Mouse (Mus musculus): ENCODE data around the gene Accs. TPM values are rescaled to one million over a fixed set of nuclear protein-coding genes. Genes with fewer than 3 reads are reported as not detected.

Accs gene
- polyA plus RNA-seq, 1 experiment, result 4.8 TPM

DNA sequence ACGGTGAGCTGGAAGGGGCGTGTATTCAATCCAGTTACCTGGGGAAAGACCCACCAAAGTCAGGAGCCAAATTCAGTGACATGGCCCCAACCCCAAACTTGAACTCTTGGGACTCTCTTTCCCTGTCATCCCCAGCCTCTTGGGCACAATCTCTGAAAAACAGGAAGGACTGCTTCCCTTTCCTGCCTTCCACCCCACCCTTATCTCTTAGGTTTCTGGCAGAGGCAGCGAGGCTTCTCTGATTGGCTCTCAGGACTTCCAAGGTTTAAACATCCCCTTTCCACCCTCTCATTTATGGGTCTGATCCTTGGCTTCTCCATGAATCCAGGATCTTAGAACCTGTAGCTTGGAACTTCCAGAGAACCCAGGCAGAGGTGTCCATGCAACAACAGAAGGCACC, 8.4 kb downstream of the Accs start:
- Histone ChIP-seq H3K27me3 (ENCODE audit: control insufficient read depth, insufficient read depth, low read length, poor library complexity, severe bottlenecking) (no peaks in the 10 kb centered on the region), H3K4me3 (ENCODE audit: low read depth, low read length) (no peak overlapping the region), H3K9ac (ENCODE audit: low read depth, poor library complexity, severe bottlenecking) (no peak overlapping the region), H3K9me3 (replicated peaks; ENCODE audit: control insufficient read depth, insufficient read depth, low read length, poor library complexity, severe bottlenecking) (no peaks in the 10 kb centered on the region), H3K27ac (ENCODE audit: insufficient read depth, low read length) (no peak overlapping the region), H3K36me3 (ENCODE audit: control insufficient read depth, insufficient read depth, low read length, poor library complexity, severe bottlenecking) (no peaks in the 10 kb centered on the region), H3K4me1 (ENCODE audit: control insufficient read depth, insufficient read depth, low read length) (no peaks in the 10 kb centered on the region)
- TF ChIP-seq POLR2A (IDR thresholded peaks at IDR 0.05; ENCODE audit: insufficient read depth, low read length) (no peak), CTCF (IDR thresholded peaks at IDR 0.05; ENCODE audit: low read depth, low read length) (no peak), EP300 (IDR thresholded peaks at IDR 0.05; ENCODE audit: insufficient read depth, low read depth, low read length) (no peak)

DNA sequence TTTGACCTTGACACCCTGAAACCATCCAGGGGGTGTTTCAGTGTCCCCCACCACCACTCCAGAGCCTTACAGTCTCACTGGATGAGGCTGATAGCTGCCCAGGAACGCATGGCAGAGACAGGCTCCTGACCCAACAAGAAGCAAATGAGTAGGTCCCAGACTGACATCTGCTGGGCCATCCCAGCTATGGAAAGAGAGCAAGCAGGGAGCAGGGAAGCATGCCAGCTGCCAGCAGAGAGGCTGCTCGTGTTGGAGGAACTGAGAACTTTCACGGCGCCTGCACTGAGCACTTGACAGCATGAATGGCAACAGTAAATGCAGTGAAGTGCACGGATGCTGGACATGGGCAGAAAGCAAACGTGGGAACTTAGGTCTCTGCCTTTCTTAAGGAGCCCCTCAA, 9.6 kb downstream of the Accs start:
- Histone ChIP-seq H3K27ac (ENCODE audit: insufficient read depth, low read length) (no peak overlapping the region), H3K27me3 (ENCODE audit: control insufficient read depth, insufficient read depth, low read length, poor library complexity, severe bottlenecking) (no peaks in the 10 kb centered on the region), H3K4me3 (ENCODE audit: low read depth, low read length) (no peak overlapping the region), H3K36me3 (ENCODE audit: control insufficient read depth, insufficient read depth, low read length, poor library complexity, severe bottlenecking) (no peaks in the 10 kb centered on the region), H3K9me3 (replicated peaks; ENCODE audit: control insufficient read depth, insufficient read depth, low read length, poor library complexity, severe bottlenecking) (no peaks in the 10 kb centered on the region), H3K4me1 (ENCODE audit: control insufficient read depth, insufficient read depth, low read length) (no peaks in the 10 kb centered on the region), H3K9ac (ENCODE audit: low read depth, poor library complexity, severe bottlenecking) (no peak overlapping the region)
- no peak for TF ChIP-seq CTCF (IDR thresholded peaks at IDR 0.05; ENCODE audit: low read depth, low read length)
- TF ChIP-seq EP300 (IDR thresholded peaks at IDR 0.05; ENCODE audit: insufficient read depth, low read depth, low read length), result no peak
- no peak for TF ChIP-seq POLR2A (IDR thresholded peaks at IDR 0.05; ENCODE audit: insufficient read depth, low read length)

DNA sequence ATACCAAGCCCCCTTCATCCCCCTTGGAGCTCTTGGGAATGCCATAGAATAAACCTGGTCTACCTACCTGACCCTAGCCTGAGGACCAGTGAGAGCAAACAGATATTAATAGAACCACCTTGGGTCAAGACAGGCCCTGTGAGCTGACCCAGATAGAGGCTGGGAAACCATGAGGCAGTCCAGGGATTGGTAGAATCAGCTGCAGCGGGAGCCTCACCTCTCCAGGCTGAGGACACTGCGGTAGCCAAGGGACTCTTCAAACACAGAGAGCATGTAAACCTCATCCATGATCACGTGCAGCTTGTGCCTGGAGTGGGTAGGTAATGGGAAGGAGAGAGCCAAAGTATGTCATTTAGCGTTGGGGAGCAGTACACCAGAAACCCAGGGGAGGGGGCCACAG, 10.8 kb downstream of the Accs start:
- no peaks in the 10 kb centered on the region for H3K9me3 ChIP-seq (replicated peaks; ENCODE audit: control insufficient read depth, insufficient read depth, low read length, poor library complexity, severe bottlenecking)
- H3K27ac ChIP-seq (ENCODE audit: insufficient read depth, low read length), result no peak overlapping the region
- no peaks in the 10 kb centered on the region for H3K36me3 ChIP-seq (ENCODE audit: control insufficient read depth, insufficient read depth, low read length, poor library complexity, severe bottlenecking)
- no peak for TF ChIP-seq CTCF (IDR thresholded peaks at IDR 0.05; ENCODE audit: low read depth, low read length)
- no peak for TF ChIP-seq EP300 (IDR thresholded peaks at IDR 0.05; ENCODE audit: insufficient read depth, low read depth, low read length)
- no peak for TF ChIP-seq POLR2A (IDR thresholded peaks at IDR 0.05; ENCODE audit: insufficient read depth, low read length)
- no peaks in the 10 kb centered on the region for H3K4me1 ChIP-seq (ENCODE audit: control insufficient read depth, insufficient read depth, low read length)
- H3K4me3 ChIP-seq (ENCODE audit: low read depth, low read length), result no peak overlapping the region
- H3K9ac ChIP-seq (ENCODE audit: low read depth, poor library complexity, severe bottlenecking), result no peak overlapping the region
- no peaks in the 10 kb centered on the region for H3K27me3 ChIP-seq (ENCODE audit: control insufficient read depth, insufficient read depth, low read length, poor library complexity, severe bottlenecking)

DNA sequence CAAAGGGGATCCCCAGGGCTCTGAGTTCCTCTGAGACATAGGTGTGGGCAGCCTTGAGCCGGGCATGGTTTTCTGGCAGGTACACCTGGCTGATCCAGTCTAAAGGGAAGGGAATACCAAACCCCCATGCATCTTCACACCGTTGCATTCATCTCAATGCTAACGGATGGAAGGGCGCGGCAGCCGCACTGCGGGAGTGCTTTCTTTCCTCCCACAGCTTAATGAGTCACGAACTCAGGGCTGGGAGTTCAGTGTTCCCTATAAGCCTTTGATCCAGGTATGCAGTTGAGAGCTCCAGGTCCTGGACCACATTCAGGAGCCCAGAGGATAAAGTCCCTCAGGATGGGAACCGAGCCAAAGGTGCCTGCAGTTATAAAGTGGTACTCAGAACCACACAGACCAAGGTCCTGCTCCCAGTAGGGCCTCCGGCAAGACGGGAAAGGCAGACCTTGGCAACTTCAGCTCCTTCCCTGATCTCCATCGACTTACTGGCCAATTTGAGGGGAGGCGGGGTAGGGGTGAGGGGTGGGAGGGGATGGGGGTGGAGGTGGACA, 13.4 kb downstream of the Accs start:
- H3K27ac ChIP-seq (ENCODE audit: insufficient read depth, low read length), result no peak overlapping the region
- no peaks in the 10 kb centered on the region for H3K36me3 ChIP-seq (ENCODE audit: control insufficient read depth, insufficient read depth, low read length, poor library complexity, severe bottlenecking)

DNA sequence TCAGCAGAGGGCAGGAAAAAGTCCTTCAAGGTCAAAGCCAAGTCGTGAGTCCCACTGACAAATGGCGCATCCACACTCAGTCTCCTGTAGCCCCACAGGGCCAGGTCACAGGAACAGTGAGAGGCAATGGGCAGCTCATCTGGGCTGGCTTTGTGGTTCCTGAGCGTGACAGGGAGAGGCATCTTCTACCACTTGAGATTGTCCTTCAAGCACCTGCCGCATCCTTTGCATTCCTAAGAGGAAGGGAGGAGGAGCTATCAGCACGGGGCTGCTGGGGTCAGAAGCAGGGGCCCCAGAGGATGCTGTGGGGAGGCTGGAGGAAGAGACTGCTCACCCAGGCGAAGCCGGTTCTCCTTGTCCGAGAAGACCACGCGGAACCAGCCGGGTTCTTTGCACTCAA, 14.1 kb downstream of the Accs start:
- H3K4me1 ChIP-seq (ENCODE audit: control insufficient read depth, insufficient read depth, low read length), result no peaks in the 10 kb centered on the region
- no peak for TF ChIP-seq CTCF (IDR thresholded peaks at IDR 0.05; ENCODE audit: low read depth, low read length)
- TF ChIP-seq EP300 (IDR thresholded peaks at IDR 0.05; ENCODE audit: insufficient read depth, low read depth, low read length), result no peak
- TF ChIP-seq POLR2A (IDR thresholded peaks at IDR 0.05; ENCODE audit: insufficient read depth, low read length), result no peak
- no peak overlapping the region for H3K27ac ChIP-seq (ENCODE audit: insufficient read depth, low read length)
- peaks cover 10% of the 10 kb centered on the region; the same call in 1 of the 2 replicates for H3K9me3 ChIP-seq (replicated peaks; ENCODE audit: control insufficient read depth, insufficient read depth, low read length, poor library complexity, severe bottlenecking)
- H3K27me3 ChIP-seq (ENCODE audit: control insufficient read depth, insufficient read depth, low read length, poor library complexity, severe bottlenecking), result no peaks in the 10 kb centered on the region
- H3K9ac ChIP-seq (ENCODE audit: low read depth, poor library complexity, severe bottlenecking), result no peak overlapping the region
- H3K4me3 ChIP-seq (ENCODE audit: low read depth, low read length), result no peak overlapping the region
- H3K36me3 ChIP-seq (ENCODE audit: control insufficient read depth, insufficient read depth, low read length, poor library complexity, severe bottlenecking), result no peaks in the 10 kb centered on the region

More for the DNA sequence above, 13.4 kb downstream of the Accs start:
- Histone ChIP-seq H3K27me3 (ENCODE audit: control insufficient read depth, insufficient read depth, low read length, poor library complexity, severe bottlenecking) (no peaks in the 10 kb centered on the region), H3K9me3 (replicated peaks; ENCODE audit: control insufficient read depth, insufficient read depth, low read length, poor library complexity, severe bottlenecking) (peaks cover 10% of the 10 kb centered on the region; the same call in 1 of the 2 replicates), H3K4me1 (ENCODE audit: control insufficient read depth, insufficient read depth, low read length) (no peaks in the 10 kb centered on the region), H3K9ac (ENCODE audit: low read depth, poor library complexity, severe bottlenecking) (no peak overlapping the region), H3K4me3 (ENCODE audit: low read depth, low read length) (no peak overlapping the region)
- peak; percentile 58; the same call in 1 of the 2 replicates for TF ChIP-seq EP300 (IDR thresholded peaks at IDR 0.05; ENCODE audit: insufficient read depth, low read depth, low read length)
- no peak for TF ChIP-seq POLR2A (IDR thresholded peaks at IDR 0.05; ENCODE audit: insufficient read depth, low read length)
- TF ChIP-seq CTCF (IDR thresholded peaks at IDR 0.05; ENCODE audit: low read depth, low read length), result no peak

DNA sequence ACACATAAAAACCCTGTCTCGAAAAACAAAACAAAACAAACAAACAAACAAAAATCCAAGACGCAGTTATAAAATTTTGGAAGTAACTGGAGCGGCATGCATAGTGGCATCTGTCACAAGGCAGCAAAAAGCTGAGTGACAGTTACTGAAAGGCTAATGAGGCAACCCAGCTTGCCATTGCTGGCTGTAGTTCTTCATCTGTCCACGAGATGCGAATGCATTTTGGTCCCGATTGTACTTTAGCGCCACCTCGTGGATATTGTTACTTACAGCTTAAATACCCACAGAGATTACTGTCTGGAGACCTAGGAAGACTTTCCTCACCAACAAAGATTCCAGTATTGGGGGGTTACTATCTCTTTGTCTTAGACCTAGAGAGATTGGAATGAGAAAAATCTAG, 26.2 kb downstream of the Accs start:
- H3K4me1 ChIP-seq (ENCODE audit: control insufficient read depth, insufficient read depth, low read length), result no peaks in the 10 kb centered on the region
- no peak overlapping the region for H3K4me3 ChIP-seq (ENCODE audit: low read depth, low read length)
- no peak overlapping the region for H3K27ac ChIP-seq (ENCODE audit: insufficient read depth, low read length)
- H3K9me3 ChIP-seq (replicated peaks; ENCODE audit: control insufficient read depth, insufficient read depth, low read length, poor library complexity, severe bottlenecking), result peaks cover 7% of the 10 kb centered on the region; the same call in 1 of the 2 replicates
- no peak overlapping the region for H3K9ac ChIP-seq (ENCODE audit: low read depth, poor library complexity, severe bottlenecking)
- no peaks in the 10 kb centered on the region for H3K36me3 ChIP-seq (ENCODE audit: control insufficient read depth, insufficient read depth, low read length, poor library complexity, severe bottlenecking)
- H3K27me3 ChIP-seq (ENCODE audit: control insufficient read depth, insufficient read depth, low read length, poor library complexity, severe bottlenecking), result no peaks in the 10 kb centered on the region
- TF ChIP-seq CTCF (IDR thresholded peaks at IDR 0.05; ENCODE audit: low read depth, low read length) (peak; percentile 57), POLR2A (IDR thresholded peaks at IDR 0.05; ENCODE audit: insufficient read depth, low read length) (no peak)

Measured in ES-Bruce4 (cell line).